19 mouse cellular contexts compared by ENCODE assay signal in genomic region chr4:53106071-53106470, GRCm38 (mm10). TPM values are rescaled to one million over a fixed set of nuclear protein-coding genes. Genes with fewer than 3 reads are reported as not detected.
A peak's percentile ranks its signal among the peaks of the same experiment; 100 is the strongest.
DNase-seq lines count a peak whose midpoint lies in the region; ATAC-seq and TF ChIP-seq lines count a peak whose summit lies in the region.
"Had no signal": no experiment of that assay in that cellular context is flagged by ENCODE, and none has a peak within 500 bp of the region (broad histone marks: within the 10 kb centered on the region; RNA-seq: fewer than 3 reads in every experiment).

No protein-coding gene starts in this region.

- no peak overlapping the region for H3K27ac ChIP-seq in embryonic facial prominence, embryonic 11.5 days (replicated peaks; ENCODE audit: low read depth, low read length)
- H3K27ac ChIP-seq in embryonic facial prominence, embryonic 10.5 days (replicated peaks), result no peak overlapping the region
- peak overlapping the region; percentile 19; the same call in 1 of the 2 replicates for H3K27ac ChIP-seq in brown adipose tissue, adult 24 weeks (replicated peaks; ENCODE audit: low read depth, low read length)
- peak overlapping the region; percentile 63 for H3K27ac ChIP-seq in embryonic fibroblast, embryonic 13.5 days (ENCODE audit: insufficient read depth, low read length)
- no peak overlapping the region for H3K27ac ChIP-seq in stomach, postnatal 0 days (replicated peaks)
- H3K27ac ChIP-seq: forebrain, embryonic 13.5 days; hindbrain, embryonic 15.5 days had no signal

- TF ChIP-seq CTCF in embryonic fibroblast, embryonic 13.5 days (IDR thresholded peaks at IDR 0.05; ENCODE audit: borderline replicate concordance, insufficient read depth, low read length), result no peak
- TF ChIP-seq CTCF in stomach, postnatal 0 days (IDR thresholded peaks at IDR 0.05; ENCODE audit: low read depth), result no peak

- H3K4me1 ChIP-seq in embryonic facial prominence, embryonic 11.5 days (ENCODE audit: control insufficient read depth, insufficient read depth, low read length), result no peaks in the 10 kb centered on the region
- H3K4me1 ChIP-seq in embryonic facial prominence, embryonic 10.5 days, result no peaks in the 10 kb centered on the region
- peaks cover 19% of the 10 kb centered on the region; the same call in 1 of the 2 replicates for H3K4me1 ChIP-seq in brown adipose tissue, adult 24 weeks (ENCODE audit: control insufficient read depth, insufficient read depth, insufficient read length, low read length)
- H3K4me1 ChIP-seq in embryonic fibroblast, embryonic 13.5 days (ENCODE audit: control insufficient read depth, insufficient read depth, low read length), result no peaks in the 10 kb centered on the region
- H3K4me1 ChIP-seq in stomach, postnatal 0 days (replicated peaks; ENCODE audit: control insufficient read depth, insufficient read depth), result no peaks in the 10 kb centered on the region

- no peaks in the 10 kb centered on the region for H3K27me3 ChIP-seq in embryonic facial prominence, embryonic 11.5 days (ENCODE audit: control insufficient read depth, insufficient read depth, low read length)
- H3K27me3 ChIP-seq in embryonic facial prominence, embryonic 10.5 days (replicated peaks; ENCODE audit: low read depth, poor library complexity, severe bottlenecking), result no peaks in the 10 kb centered on the region
- H3K27me3 ChIP-seq in stomach, postnatal 0 days (ENCODE audit: control insufficient read depth, insufficient read depth, low read length), result no peaks in the 10 kb centered on the region
- H3K27me3 ChIP-seq: forebrain, embryonic 13.5 days; heart, embryonic 12.5 days; hindbrain, embryonic 15.5 days had no signal

- no peak for TF ChIP-seq POLR2A in embryonic fibroblast, embryonic 13.5 days (IDR thresholded peaks at IDR 0.05; ENCODE audit: low read depth, low read length)

- H3K4me3 ChIP-seq in embryonic facial prominence, embryonic 11.5 days (ENCODE audit: low read depth, low read length), result no peak overlapping the region
- H3K4me3 ChIP-seq in embryonic facial prominence, embryonic 10.5 days, result no peak overlapping the region
- no peak overlapping the region for H3K4me3 ChIP-seq in brown adipose tissue, adult 24 weeks (ENCODE audit: insufficient read depth, low read depth, low read length)
- H3K4me3 ChIP-seq in embryonic fibroblast, embryonic 13.5 days (ENCODE audit: insufficient read depth, low read length), result no peak overlapping the region
- no peak overlapping the region for H3K4me3 ChIP-seq in stomach, postnatal 0 days (ENCODE audit: low read depth, low read length)
- H3K4me3 ChIP-seq: forebrain, embryonic 13.5 days; heart, embryonic 12.5 days; hindbrain, embryonic 15.5 days had no signal

- H3K4me2 ChIP-seq in embryonic facial prominence, embryonic 11.5 days (ENCODE audit: low read depth, low read length), result no peak overlapping the region
- H3K4me2 ChIP-seq in stomach, postnatal 0 days (replicated peaks; ENCODE audit: low read depth), result no peak overlapping the region
- H3K4me2 ChIP-seq: forebrain, embryonic 13.5 days; heart, embryonic 12.5 days; hindbrain, embryonic 15.5 days had no signal

- peak; percentile 39 for DNase-seq in embryonic facial prominence, embryonic 11.5 days (ENCODE audit: low spot score)
- DNase-seq in embryonic facial prominence, embryonic 10.5 days (ENCODE audit: low spot score), result no peak
- DNase-seq in 3T3-L1 (ENCODE audit: low read depth, low spot score), result peak; percentile 74
- DNase-seq in kidney, adult 9 months, result no peak
- no peak for DNase-seq in stomach, postnatal 0 days (ENCODE audit: low spot score)
- DNase-seq: adrenal gland, adult 8-10 months; adrenal gland, postnatal 36 days; cerebellum, adult 11-12 months; cerebellum, adult 9-10 months; cerebellum, postnatal 25 days; forebrain, postnatal 0 days; gastrocnemius, postnatal 14 days; kidney, adult 2 months had no signal

- H3K36me3 ChIP-seq in embryonic facial prominence, embryonic 11.5 days (replicated peaks; ENCODE audit: control insufficient read depth, insufficient read depth, low read depth, low read length), result no peaks in the 10 kb centered on the region
- H3K36me3 ChIP-seq in embryonic facial prominence, embryonic 10.5 days (replicated peaks), result no peaks in the 10 kb centered on the region
- H3K36me3 ChIP-seq in stomach, postnatal 0 days (ENCODE audit: control insufficient read depth, insufficient read depth, low read length), result no peaks in the 10 kb centered on the region
- H3K36me3 ChIP-seq: heart, embryonic 12.5 days; hindbrain, embryonic 15.5 days had no signal

- TF ChIP-seq EP300 in stomach, postnatal 0 days (optimal IDR thresholded peaks at IDR 0.05), result no peak

- 48% methylated on average over 3 of the region's 3 CpGs for WGBS in embryonic facial prominence, embryonic 11.5 days
- 53% methylated on average over 3 of the region's 3 CpGs for WGBS in embryonic facial prominence, embryonic 10.5 days
- WGBS in stomach, postnatal 0 days, result 84% methylated on average over 3 of the region's 3 CpGs

- ATAC-seq in embryonic facial prominence, embryonic 11.5 days (replicated peaks; ENCODE audit: insufficient number of reproducible peaks, low FRiP score, low TSS enrichment, low read depth), result no peak
- ATAC-seq in stomach, postnatal 0 days (ENCODE audit: low FRiP score, low TSS enrichment), result no peak
- ATAC-seq: forebrain, embryonic 13.5 days; forebrain, postnatal 0 days; intestine, embryonic 16.5 days had no signal

- no peaks in the 10 kb centered on the region for H3K9me3 ChIP-seq in embryonic facial prominence, embryonic 11.5 days (replicated peaks; ENCODE audit: control insufficient read depth, low read length)
- H3K9me3 ChIP-seq in embryonic facial prominence, embryonic 10.5 days, result no peaks in the 10 kb centered on the region
- H3K9me3 ChIP-seq in stomach, postnatal 0 days (ENCODE audit: control insufficient read depth, low read length), result no peaks in the 10 kb centered on the region
- H3K9me3 ChIP-seq: forebrain, embryonic 13.5 days; heart, embryonic 12.5 days; hindbrain, embryonic 15.5 days had no signal

- no peak overlapping the region for H3K9ac ChIP-seq in embryonic facial prominence, embryonic 11.5 days (replicated peaks; ENCODE audit: low read length)
- H3K9ac ChIP-seq in stomach, postnatal 0 days (ENCODE audit: low read length), result no peak overlapping the region
- H3K9ac ChIP-seq: forebrain, embryonic 13.5 days; forebrain, postnatal 0 days; heart, embryonic 12.5 days; hindbrain, embryonic 15.5 days had no signal

RNA-seq across cellular contexts. Expression of gene Abca1, which starts 53.6 kb away (rescaled TPM):
- 5.3 and 5.4 TPM in 2 replicates for polyA plus RNA-seq in embryonic facial prominence, embryonic 11.5 days (2014; fragmentation: Nextera tagmentation; extraction: Ambion mirVana)
- polyA plus RNA-seq in embryonic facial prominence, embryonic 10.5 days (2016; fragmentation: Nextera tagmentation; extraction: Ambion mirVana), result 2.9 and 3.6 TPM in 2 replicates
- polyA plus RNA-seq in brown adipose tissue, adult 24 weeks (2012; ENCODE audit: insufficient read depth, insufficient read length, missing spikeins), result 21.5 and 22.3 TPM in 2 replicates
- polyA plus RNA-seq in embryonic fibroblast, embryonic 13.5 days (2011; ENCODE audit: insufficient read length, low read depth, missing spikeins), result 15.7 and 20.4 TPM in 2 replicates
- polyA plus RNA-seq in stomach, postnatal 0 days (2015; fragmentation: Nextera tagmentation; extraction: Ambion mirVana), result 1.6 and 2.0 TPM in 2 replicates

Comparison
In these comparisons a context has a peak if more than half of its experiments do, and no peak if none do; other contexts are left out.
1. DNase-seq: peak in embryonic facial prominence, embryonic 11.5 days (single experiment) and 3T3-L1 (single experiment); none in embryonic facial prominence, embryonic 10.5 days (single experiment), kidney, adult 9 months (single experiment) and stomach, postnatal 0 days (single experiment).
2. H3K27ac ChIP-seq: peak in brown adipose tissue, adult 24 weeks (single experiment) and embryonic fibroblast, embryonic 13.5 days (single experiment); none in embryonic facial prominence, embryonic 11.5 days (single experiment), embryonic facial prominence, embryonic 10.5 days (single experiment) and stomach, postnatal 0 days (single experiment).